Mouse (Mus musculus): ENCODE measurements around the gene Myl6. TPM values are rescaled to one million over a fixed set of nuclear protein-coding genes. Genes with fewer than 3 reads are reported as not detected.

Myl6 gene
- 1,255 and 1,413 TPM in 2 replicates for polyA plus RNA-seq (2015; fragmentation: Nextera tagmentation; extraction: Ambion mirVana)

DNA sequence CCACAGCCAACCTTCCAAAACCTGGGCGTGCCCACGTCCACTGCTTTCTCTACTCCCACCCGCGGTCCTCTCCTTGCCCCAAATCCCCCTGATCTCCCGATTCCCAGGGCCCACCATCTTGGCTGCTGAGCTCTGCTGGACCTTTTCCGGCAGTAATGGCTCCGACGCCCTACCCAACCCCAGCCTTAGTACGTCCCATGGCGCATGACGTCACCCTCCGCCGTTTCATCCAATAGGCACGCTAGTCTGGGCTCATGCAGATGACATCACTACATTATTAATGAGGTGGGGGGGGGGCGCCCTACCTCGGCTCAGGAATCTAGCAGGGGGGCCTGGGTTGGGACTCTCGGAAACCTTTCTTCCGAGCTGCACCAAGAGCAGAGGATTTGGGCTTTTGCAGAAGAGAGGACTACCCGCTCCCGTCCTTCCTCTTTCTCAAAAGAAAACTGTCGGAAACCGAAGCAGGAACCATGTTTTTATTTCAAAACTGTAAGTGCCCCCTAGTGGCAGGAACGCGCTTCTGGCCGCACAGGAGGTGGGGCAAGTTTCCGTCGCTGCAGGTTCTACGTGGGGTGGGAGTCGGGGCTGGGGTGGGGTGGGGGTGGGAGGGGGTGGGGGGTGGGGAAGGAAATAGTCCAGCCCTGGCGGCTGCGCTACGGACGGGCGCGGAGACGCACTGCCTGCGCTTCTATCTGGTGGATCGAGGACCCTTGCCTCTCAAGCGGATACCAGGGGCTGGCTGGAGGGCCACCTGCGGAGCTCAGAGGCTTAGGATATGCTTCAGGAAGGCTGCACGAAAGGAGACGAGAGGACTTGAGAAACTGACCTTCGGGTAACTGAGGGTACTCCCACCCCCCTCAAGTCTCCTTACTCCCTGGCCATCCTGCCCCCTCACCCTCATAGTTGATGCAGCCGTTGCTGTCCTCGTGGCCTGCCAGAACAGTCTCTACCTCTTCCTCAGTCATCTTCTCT lies at the start of gene Myl6:
Myl6 (minus strand) TSS at position 451 of the 972 bp plus-strand sequence.
- Histone ChIP-seq H3K27me3 (ENCODE audit: insufficient read depth, low read length) (no peaks in the 10 kb centered on the region), H3K4me1 (ENCODE audit: insufficient read depth, low read length) (peaks cover 53% of the 10 kb centered on the region), H3K4me3 (ENCODE audit: low read length) (peak within 1 kb of the TSS; percentile 67), H3K36me3 (ENCODE audit: insufficient read depth, low read length) (peaks cover 25% of the 10 kb centered on the region), H3K9me3 (ENCODE audit: low read length) (no peaks in the 10 kb centered on the region), H3K27ac (ENCODE audit: low read length) (peak within 1 kb of the TSS; percentile 98), H3K4me2 (replicated peaks; ENCODE audit: low read depth, low read length) (peak within 1 kb of the TSS; percentile 64), H3K9ac (replicated peaks; ENCODE audit: low read length) (peak within 1 kb of the TSS; percentile 88)
- WGBS: under 1% methylated on average over 42 of the region's 45 CpGs
- peak; percentile 93 for ATAC-seq (ENCODE audit: low FRiP score, low TSS enrichment)

DNA sequence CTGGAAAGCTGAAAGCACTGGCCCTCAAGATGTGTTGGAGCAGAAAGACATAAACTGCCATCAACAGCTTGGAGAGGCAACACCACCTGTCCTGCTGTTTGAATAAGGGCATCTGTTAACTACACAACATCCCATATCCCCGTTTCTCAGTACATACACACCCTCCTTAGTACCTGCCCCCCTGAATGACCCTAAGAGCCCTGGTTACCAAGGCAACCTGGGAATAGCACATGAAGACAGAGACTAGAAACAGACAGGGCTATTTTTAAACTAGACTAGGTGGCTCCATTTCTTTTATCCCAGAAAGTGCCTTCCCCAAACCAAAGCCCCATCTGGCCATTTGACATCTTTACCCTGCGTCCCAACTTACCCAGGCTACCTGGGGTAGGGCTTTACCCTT lies 49.2 kb upstream of the Myl6 start:
- no peak overlapping the region for H3K4me3 ChIP-seq (ENCODE audit: low read length)
- no peaks in the 10 kb centered on the region for H3K27me3 ChIP-seq (ENCODE audit: insufficient read depth, low read length)
- no peak overlapping the region for H3K4me2 ChIP-seq (replicated peaks; ENCODE audit: low read depth, low read length)
- no peak overlapping the region for H3K27ac ChIP-seq (ENCODE audit: low read length)
- H3K4me1 ChIP-seq (ENCODE audit: insufficient read depth, low read length): peaks cover 6% of the 10 kb centered on the region
- ATAC-seq (ENCODE audit: low FRiP score, low TSS enrichment): no peak
- WGBS: 65% methylated on average over 2 of the region's 2 CpGs
- H3K9me3 ChIP-seq (ENCODE audit: low read length): no peaks in the 10 kb centered on the region
- no peak overlapping the region for H3K9ac ChIP-seq (replicated peaks; ENCODE audit: low read length)
- peaks cover 37% of the 10 kb centered on the region for H3K36me3 ChIP-seq (ENCODE audit: insufficient read depth, low read length)

DNA sequence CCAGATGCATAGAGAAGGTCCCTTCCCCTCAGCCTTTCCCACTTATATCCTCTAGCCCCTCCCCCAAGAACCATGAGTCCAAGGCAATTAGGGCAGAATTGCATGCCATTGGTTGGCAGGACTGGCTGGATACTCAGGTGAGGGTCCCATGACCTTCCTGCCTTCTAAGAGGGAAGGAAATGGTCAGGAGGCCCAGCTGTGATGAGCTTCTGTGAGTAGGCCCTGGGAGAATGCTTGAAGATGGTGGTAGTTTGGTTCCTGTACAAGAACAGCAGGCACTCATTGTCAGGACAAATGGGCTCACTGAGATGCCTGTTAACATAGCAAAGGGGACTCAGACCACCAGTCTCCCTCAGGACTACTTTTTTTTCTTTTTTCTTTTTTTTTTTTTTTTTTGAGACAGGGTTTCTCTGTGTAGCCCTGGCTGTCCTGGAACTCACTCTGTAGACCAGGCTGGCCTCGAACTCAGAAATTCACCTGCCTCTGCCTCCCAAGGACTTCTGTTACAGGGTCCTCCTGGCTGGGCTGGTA lies 44.5 kb upstream of the Myl6 start:
- WGBS: 83% methylated on average over 1 of the region's 1 CpGs
- Histone ChIP-seq H3K27me3 (ENCODE audit: insufficient read depth, low read length) (no peaks in the 10 kb centered on the region), H3K9me3 (ENCODE audit: low read length) (no peaks in the 10 kb centered on the region), H3K4me3 (ENCODE audit: low read length) (no peak overlapping the region), H3K4me2 (replicated peaks; ENCODE audit: low read depth, low read length) (no peak overlapping the region), H3K36me3 (ENCODE audit: insufficient read depth, low read length) (peaks cover 13% of the 10 kb centered on the region), H3K27ac (ENCODE audit: low read length) (no peak overlapping the region), H3K9ac (replicated peaks; ENCODE audit: low read length) (no peak overlapping the region), H3K4me1 (ENCODE audit: insufficient read depth, low read length) (peaks cover 3% of the 10 kb centered on the region; the same call in 1 of the 2 replicates)
- no peak for ATAC-seq (ENCODE audit: low FRiP score, low TSS enrichment)

DNA sequence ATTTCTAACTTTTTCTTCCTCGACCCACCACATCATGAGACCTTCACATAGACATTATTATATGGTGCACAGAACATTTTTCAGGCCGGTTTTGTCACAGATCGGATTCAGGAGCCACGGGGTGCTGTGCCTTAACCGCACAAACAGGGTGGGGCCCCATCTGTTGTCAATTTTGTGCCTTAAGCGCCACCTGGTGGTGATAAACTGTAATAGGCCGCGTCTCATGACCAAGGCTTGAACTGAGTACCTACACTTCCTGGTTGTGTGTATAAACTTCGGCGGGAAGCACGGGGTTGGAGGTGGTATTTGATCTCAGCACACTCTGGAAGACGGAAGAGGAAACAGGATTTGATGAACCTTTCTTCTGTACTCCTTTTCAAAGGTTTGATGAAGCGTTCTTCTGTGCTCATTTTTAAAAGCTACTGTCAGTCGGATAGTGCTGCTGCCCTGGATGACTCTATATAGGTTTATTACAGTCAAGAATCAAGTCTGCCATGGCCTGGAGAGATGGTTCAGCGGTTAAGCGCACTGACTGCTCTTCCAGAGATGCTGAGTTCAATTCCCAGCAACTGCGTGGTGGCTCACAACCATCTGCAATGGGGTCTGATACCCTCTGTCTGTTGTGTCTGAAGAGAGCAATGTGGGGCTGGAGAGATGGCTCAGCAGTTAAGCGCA lies 42.5 kb upstream of the Myl6 start:
- peak overlapping the region; percentile 54 for H3K9ac ChIP-seq (replicated peaks; ENCODE audit: low read length)
- peaks cover 3% of the 10 kb centered on the region; the same call in 1 of the 2 replicates for H3K4me1 ChIP-seq (ENCODE audit: insufficient read depth, low read length)
- peak; percentile 94 for ATAC-seq (ENCODE audit: low FRiP score, low TSS enrichment)
- H3K27ac ChIP-seq (ENCODE audit: low read length): peak overlapping the region; percentile 7
- WGBS: 13% methylated on average over 18 of the region's 18 CpGs
- H3K36me3 ChIP-seq (ENCODE audit: insufficient read depth, low read length): no peaks in the 10 kb centered on the region
- H3K9me3 ChIP-seq (ENCODE audit: low read length): no peaks in the 10 kb centered on the region
- H3K4me2 ChIP-seq (replicated peaks; ENCODE audit: low read depth, low read length): peak overlapping the region; percentile 44
- no peaks in the 10 kb centered on the region for H3K27me3 ChIP-seq (ENCODE audit: insufficient read depth, low read length)
- peak overlapping the region; percentile 33 for H3K4me3 ChIP-seq (ENCODE audit: low read length)

DNA sequence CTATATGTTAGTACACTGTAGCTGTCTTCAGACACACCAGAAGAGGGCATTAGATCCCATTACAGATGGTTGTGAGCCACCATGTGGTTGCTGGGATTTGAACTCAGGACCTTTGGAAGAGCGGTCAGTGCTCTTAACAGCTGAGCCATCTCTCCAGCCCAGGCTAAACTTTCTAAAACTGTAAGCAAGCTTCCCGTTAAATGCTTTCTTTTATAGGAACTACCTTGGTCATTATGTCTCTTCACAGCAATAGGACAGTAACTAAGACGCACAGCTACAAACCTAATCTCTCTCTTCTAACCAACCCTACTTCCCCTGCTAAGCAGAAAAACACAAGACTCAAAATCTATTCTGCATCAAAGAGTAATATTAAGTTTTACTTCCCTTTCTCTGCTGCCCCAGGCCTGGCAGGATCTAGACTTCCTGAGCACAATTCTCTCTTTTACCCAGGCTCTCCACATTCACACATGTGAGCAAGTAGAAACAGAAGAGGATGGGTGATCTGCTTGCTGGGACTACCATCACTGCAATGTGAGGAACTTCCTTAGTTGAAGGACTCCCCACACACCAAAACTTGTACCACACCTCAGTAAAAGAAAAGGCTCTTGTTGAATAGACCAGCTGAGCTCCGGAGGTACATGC lies 41.8 kb upstream of the Myl6 start:
- Histone ChIP-seq H3K9ac (replicated peaks; ENCODE audit: low read length) (peak overlapping the region; percentile 47), H3K9me3 (ENCODE audit: low read length) (no peaks in the 10 kb centered on the region), H3K27me3 (ENCODE audit: insufficient read depth, low read length) (no peaks in the 10 kb centered on the region), H3K27ac (ENCODE audit: low read length) (peak overlapping the region; percentile 7; the same call in 1 of the 2 replicates), H3K4me3 (ENCODE audit: low read length) (peak overlapping the region; percentile 33), H3K36me3 (ENCODE audit: insufficient read depth, low read length) (no peaks in the 10 kb centered on the region), H3K4me2 (replicated peaks; ENCODE audit: low read depth, low read length) (peak overlapping the region; percentile 44), H3K4me1 (ENCODE audit: insufficient read depth, low read length) (peaks cover 3% of the 10 kb centered on the region; the same call in 1 of the 2 replicates)
- WGBS: 68% methylated on average over 4 of the region's 4 CpGs
- ATAC-seq (ENCODE audit: low FRiP score, low TSS enrichment): no peak; the same call in 1 of the 2 replicates

DNA sequence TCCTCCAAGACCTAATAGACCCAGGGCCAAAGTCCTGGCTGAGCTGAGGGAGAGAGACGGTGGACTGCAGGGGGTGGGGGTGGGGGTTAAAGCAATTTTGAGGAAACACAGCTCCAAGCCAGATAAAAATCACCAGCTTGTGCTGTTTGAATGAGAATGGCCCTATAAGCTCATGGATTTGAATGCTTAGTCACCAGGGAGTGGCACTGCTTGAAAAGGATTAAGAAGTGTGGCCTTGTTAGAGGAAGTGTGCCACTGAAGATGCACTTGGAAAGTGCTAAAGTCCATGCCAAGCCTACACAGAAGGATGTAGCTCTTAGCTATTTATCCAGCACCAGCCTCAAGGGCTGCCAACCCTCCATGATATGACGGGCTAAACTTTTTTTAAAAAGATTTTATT lies 41.3 kb upstream of the Myl6 start:
- Histone ChIP-seq H3K4me2 (replicated peaks; ENCODE audit: low read depth, low read length) (no peak overlapping the region), H3K36me3 (ENCODE audit: insufficient read depth, low read length) (no peaks in the 10 kb centered on the region), H3K27ac (ENCODE audit: low read length) (no peak overlapping the region), H3K4me1 (ENCODE audit: insufficient read depth, low read length) (peaks cover 3% of the 10 kb centered on the region; the same call in 1 of the 2 replicates), H3K4me3 (ENCODE audit: low read length) (no peak overlapping the region), H3K9me3 (ENCODE audit: low read length) (no peaks in the 10 kb centered on the region), H3K27me3 (ENCODE audit: insufficient read depth, low read length) (no peaks in the 10 kb centered on the region), H3K9ac (replicated peaks; ENCODE audit: low read length) (no peak overlapping the region)
- 85% methylated on average over 2 of the region's 2 CpGs for whole genome bisulfite sequencing
- no peak for ATAC-seq (ENCODE audit: low FRiP score, low TSS enrichment)

DNA sequence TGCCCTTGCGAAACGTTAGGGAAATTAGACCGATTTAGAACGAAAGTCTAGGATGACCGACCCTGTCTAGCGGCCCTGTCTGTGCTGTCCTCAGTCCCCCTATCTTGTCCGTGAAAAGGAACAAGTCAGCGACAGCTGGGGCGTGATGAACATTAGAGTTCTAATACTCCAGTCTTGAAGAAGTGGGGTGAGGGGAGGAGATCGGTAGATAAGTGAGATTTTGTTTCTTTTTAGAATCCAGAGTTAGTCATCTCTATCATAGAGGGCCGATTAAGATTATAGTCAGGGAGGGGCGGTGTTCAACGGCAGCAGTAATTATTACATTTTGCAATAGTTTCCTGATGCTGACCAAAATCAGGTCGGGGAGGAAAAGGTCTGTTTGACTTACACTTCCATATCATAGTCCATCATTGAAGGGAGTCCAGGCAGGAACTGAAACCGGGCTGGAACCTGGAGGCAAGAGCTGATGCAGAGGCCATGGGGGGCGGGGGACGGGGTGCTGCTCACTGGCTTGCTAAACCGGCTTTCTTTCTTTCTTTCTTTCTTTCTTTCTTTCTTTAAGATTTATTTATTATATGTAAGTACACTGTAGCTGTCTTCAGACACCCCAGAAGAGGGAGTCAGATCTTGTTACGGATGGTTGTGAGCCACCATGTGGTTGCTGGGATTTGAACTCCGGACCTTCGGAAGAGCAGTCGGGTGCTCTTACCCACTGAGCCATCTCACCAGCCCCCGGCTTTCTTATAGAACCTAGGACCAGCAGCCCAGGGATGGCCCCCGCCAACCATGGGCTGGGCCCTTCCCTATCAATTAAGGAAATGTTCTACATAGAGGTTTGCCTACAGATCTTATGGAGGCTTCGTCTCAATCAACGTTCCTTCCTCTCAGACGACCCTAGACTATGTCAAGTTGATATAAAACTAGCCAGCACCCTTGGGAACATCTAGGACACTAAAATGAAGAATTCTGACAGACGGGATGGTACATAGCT lies 32.7 kb upstream of the Myl6 start:
- Histone ChIP-seq H3K9ac (replicated peaks; ENCODE audit: low read length) (peak overlapping the region; percentile 45), H3K9me3 (ENCODE audit: low read length) (no peaks in the 10 kb centered on the region), H3K27ac (ENCODE audit: low read length) (peak overlapping the region; percentile 35), H3K4me3 (ENCODE audit: low read length) (peak overlapping the region; percentile 84), H3K4me2 (replicated peaks; ENCODE audit: low read depth, low read length) (peak overlapping the region; percentile 100), H3K27me3 (ENCODE audit: insufficient read depth, low read length) (no peaks in the 10 kb centered on the region), H3K4me1 (ENCODE audit: insufficient read depth, low read length) (peaks cover 13% of the 10 kb centered on the region), H3K36me3 (ENCODE audit: insufficient read depth, low read length) (no peaks in the 10 kb centered on the region)
- 29% methylated on average over 28 of the region's 28 CpGs for WGBS
- ATAC-seq (ENCODE audit: low FRiP score, low TSS enrichment): no peak

DNA sequence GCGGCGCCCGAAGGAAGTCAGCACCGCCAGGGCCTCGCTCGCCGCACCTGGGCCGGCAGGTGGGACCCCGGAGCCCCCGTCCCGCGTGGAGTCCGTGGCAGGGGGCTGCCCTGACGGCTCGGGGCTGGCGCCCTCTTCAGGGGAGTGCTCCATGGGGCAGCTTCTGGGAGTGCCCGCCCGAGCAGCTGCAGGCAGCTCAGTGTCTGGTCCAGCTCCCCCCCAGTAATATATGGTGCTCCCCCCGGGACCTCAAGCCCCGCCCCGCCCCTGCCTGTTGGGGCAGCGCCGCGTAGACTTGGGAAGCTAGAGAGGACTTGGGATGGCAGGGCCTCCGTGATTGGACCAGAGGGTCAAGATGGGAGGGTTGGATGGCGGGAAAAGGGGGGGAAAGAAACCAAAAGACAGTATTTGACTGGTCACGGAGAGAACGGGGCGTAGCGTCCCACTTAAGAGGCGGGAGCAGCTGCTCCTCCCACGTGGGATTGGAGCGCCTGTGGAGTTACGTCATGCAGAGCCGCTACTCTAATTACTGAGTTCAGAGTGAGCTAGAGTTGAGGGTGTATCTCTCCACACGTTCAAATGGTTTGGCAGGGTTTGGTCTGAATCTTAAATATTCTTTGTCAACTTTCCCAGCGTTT lies 31.8 kb upstream of the Myl6 start, which contains the start of gene Esyt1:
Esyt1 (minus strand) TSS at position 201 of the 638 bp plus-strand sequence.
- H3K27me3 ChIP-seq (ENCODE audit: insufficient read depth, low read length): no peaks in the 10 kb centered on the region
- peaks cover 13% of the 10 kb centered on the region for H3K4me1 ChIP-seq (ENCODE audit: insufficient read depth, low read length)
- peak within 1 kb of the TSS; percentile 84 for H3K4me3 ChIP-seq (ENCODE audit: low read length)
- H3K4me2 ChIP-seq (replicated peaks; ENCODE audit: low read depth, low read length): peak within 1 kb of the TSS; percentile 100
- peak; percentile 99 for ATAC-seq (ENCODE audit: low FRiP score, low TSS enrichment)
- under 1% methylated on average over 37 of the region's 37 CpGs for WGBS
- 0 out of 2 replicates have a peak, but pooled peaks cover 2% of the 10 kb centered on the region for H3K36me3 ChIP-seq (ENCODE audit: insufficient read depth, low read length)
- H3K9ac ChIP-seq (replicated peaks; ENCODE audit: low read length): peak within 1 kb of the TSS; percentile 82
- H3K27ac ChIP-seq (ENCODE audit: low read length): peak within 1 kb of the TSS; percentile 80
- no peaks in the 10 kb centered on the region for H3K9me3 ChIP-seq (ENCODE audit: low read length)
